Mouse (Mus musculus): ENCODE measurements around the gene Cntnap4. TPM values are rescaled to one million over a fixed set of nuclear protein-coding genes. Genes with fewer than 3 reads are reported as not detected.
"Not testable (repeated sequence)": the region's sequence is repeated elsewhere in the genome, so short reads cannot be mapped to it uniquely, and the experiment has no call there.

Cntnap4 gene
- polyA plus RNA-seq, 1 experiment from 2014 or later, result 0.69 TPM

DNA sequence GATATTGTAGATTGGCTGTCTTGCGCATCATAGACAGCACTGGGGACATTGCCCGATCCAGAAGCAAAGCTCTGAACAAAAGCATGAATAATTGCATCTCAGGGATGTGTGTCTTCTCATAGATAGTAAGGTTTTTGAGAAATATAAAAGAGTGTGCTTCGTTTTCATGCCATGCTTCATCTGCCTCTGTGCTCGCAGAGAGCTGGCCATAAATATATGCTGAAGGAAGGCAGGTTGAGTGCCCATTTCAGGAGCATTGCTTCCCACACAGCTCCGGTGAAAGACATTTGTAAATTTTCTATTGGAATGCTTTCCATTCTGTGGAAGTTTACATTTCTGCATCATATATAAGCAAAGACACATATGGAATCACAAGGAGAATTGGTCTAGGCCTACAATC, 177.5 kb downstream of the Cntnap4 start:
- Histone ChIP-seq H3K4me1 (replicated peaks) (no peaks in the 10 kb centered on the region), H3K27ac (no peak overlapping the region), H3K36me3 (no peaks in the 10 kb centered on the region), H3K9me3 (no peaks in the 10 kb centered on the region), H3K27me3 (ENCODE audit: insufficient read depth, poor library complexity, severe bottlenecking) (no peaks in the 10 kb centered on the region), H3K4me3 (no peak overlapping the region)
- no peak for DNase-seq (ENCODE audit: low spot score)
- WGBS, result 88% methylated on average over 5 of the region's 5 CpGs

- no peak for DNase-seq (ENCODE audit: low spot score)
- no peaks in the 10 kb centered on the region for H3K27me3 ChIP-seq (ENCODE audit: insufficient read depth, poor library complexity, severe bottlenecking)
- no peaks in the 10 kb centered on the region for H3K4me1 ChIP-seq (replicated peaks)
- no peak overlapping the region for H3K27ac ChIP-seq
- no peak overlapping the region for H3K4me3 ChIP-seq
- no peaks in the 10 kb centered on the region for H3K36me3 ChIP-seq
- no peaks in the 10 kb centered on the region for H3K9me3 ChIP-seq
- WGBS, result 92% methylated on average over 4 of the region's 4 CpGs
These were observed 185.3 kb downstream of the Cntnap4 start for GRCm38 (mm10) chr8:112755171-112755570.

DNA sequence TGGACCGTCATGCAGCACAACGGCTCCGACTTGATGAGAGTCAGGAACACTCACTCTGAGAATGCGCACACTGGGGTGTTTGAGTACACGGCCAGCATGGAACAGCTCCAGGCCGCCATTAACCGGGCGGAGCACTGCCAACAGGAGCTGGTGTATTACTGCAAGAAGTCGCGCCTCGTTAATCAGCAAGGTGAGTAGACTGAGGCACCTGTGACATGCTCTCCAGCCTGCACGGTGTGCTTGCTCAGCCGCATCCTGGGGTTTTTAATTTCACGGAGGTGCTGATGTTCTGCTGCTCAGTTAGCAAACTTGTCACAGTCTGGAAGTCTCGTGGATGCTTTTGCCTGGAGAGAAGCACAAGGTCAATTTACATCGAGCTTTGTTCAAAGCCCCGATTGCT, 233.2 kb downstream of the Cntnap4 start:
- H3K27ac ChIP-seq, result no peak overlapping the region
- H3K4me3 ChIP-seq, result no peak overlapping the region
- H3K9me3 ChIP-seq, result no peaks in the 10 kb centered on the region
- no peaks in the 10 kb centered on the region for H3K4me1 ChIP-seq (replicated peaks)
- no peak for DNase-seq (ENCODE audit: low spot score)
- no peaks in the 10 kb centered on the region for H3K36me3 ChIP-seq
- WGBS, result 93% methylated on average over 17 of the region's 17 CpGs
- no peaks in the 10 kb centered on the region for H3K27me3 ChIP-seq (ENCODE audit: insufficient read depth, poor library complexity, severe bottlenecking)

GRCm38 (mm10) chr8:112809382-112809781, 239.5 kb downstream of the Cntnap4 start:
- 71% methylated on average over 6 of the region's 6 CpGs for WGBS
- DNase-seq (ENCODE audit: low spot score), result no peak
- H3K27ac ChIP-seq, result no peak overlapping the region

DNA sequence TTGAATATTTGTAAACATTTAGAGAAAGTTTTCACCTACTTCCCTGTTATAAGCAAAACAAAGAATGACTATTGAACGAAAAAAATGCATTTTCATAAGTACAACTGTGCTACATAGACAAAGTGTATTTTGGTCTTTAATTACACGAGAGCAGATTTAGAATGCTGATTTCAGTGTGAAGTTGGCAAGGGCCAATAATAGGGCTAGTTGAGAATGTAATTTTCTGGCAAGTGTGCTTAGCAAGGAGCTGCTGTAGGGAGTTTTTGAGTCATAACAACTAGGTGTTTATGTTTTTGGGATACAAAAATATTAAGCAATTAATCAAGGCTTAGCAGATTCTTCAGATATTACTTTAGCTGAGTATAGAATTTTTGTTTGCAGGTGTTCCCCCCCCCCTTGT, 271.2 kb downstream of the Cntnap4 start:
- 78% methylated on average over 2 of the region's 2 CpGs for WGBS
- no peaks in the 10 kb centered on the region for H3K36me3 ChIP-seq
- no peak for DNase-seq (ENCODE audit: low spot score)
- no peaks in the 10 kb centered on the region for H3K27me3 ChIP-seq (ENCODE audit: insufficient read depth, poor library complexity, severe bottlenecking)
- H3K4me3 ChIP-seq, result no peak overlapping the region
- H3K27ac ChIP-seq, result no peak overlapping the region
- no peaks in the 10 kb centered on the region for H3K9me3 ChIP-seq
- no peaks in the 10 kb centered on the region for H3K4me1 ChIP-seq (replicated peaks)

More at GRCm38 (mm10) chr8:112809382-112809781, 239.5 kb downstream of the Cntnap4 start:
- no peaks in the 10 kb centered on the region for H3K36me3 ChIP-seq
- H3K27me3 ChIP-seq (ENCODE audit: insufficient read depth, poor library complexity, severe bottlenecking), result no peaks in the 10 kb centered on the region
- H3K9me3 ChIP-seq, result no peaks in the 10 kb centered on the region
- no peaks in the 10 kb centered on the region for H3K4me1 ChIP-seq (replicated peaks)
- no peak overlapping the region for H3K4me3 ChIP-seq

- not testable (repeated sequence) for H3K27ac ChIP-seq; DNase-seq (ENCODE audit: low spot score); H3K27me3 ChIP-seq (ENCODE audit: insufficient read depth, poor library complexity, severe bottlenecking); H3K4me1 ChIP-seq (replicated peaks); H3K9me3 ChIP-seq; H3K4me3 ChIP-seq; H3K36me3 ChIP-seq
- 94% methylated on average over 1 of the region's 1 CpGs for WGBS
These were observed 279.7 kb downstream of the Cntnap4 start for GRCm38 (mm10) chr8:112849541-112849940.

GRCm38 (mm10) chr8:112906458-112907112, 336.7 kb downstream of the Cntnap4 start:
- H3K9me3 ChIP-seq, result no peaks in the 10 kb centered on the region
- H3K27ac ChIP-seq, result no peak overlapping the region
- H3K36me3 ChIP-seq, result no peaks in the 10 kb centered on the region
- 62% methylated on average over 8 of the region's 8 CpGs for WGBS
- peaks cover 10% of the 10 kb centered on the region; the same call in 1 of the 2 replicates for H3K4me1 ChIP-seq (replicated peaks)
- peak; percentile 12 for DNase-seq (ENCODE audit: low spot score)
- no peak overlapping the region for H3K4me3 ChIP-seq
- no peaks in the 10 kb centered on the region for H3K27me3 ChIP-seq (ENCODE audit: insufficient read depth, poor library complexity, severe bottlenecking)

GRCm38 (mm10) chr8:112909527-112909926, 339.7 kb downstream of the Cntnap4 start:
- Histone ChIP-seq H3K9me3 (no peaks in the 10 kb centered on the region), H3K27me3 (ENCODE audit: insufficient read depth, poor library complexity, severe bottlenecking) (no peaks in the 10 kb centered on the region), H3K4me3 (no peak overlapping the region), H3K36me3 (no peaks in the 10 kb centered on the region), H3K4me1 (replicated peaks) (peaks cover 10% of the 10 kb centered on the region; the same call in 1 of the 2 replicates), H3K27ac (no peak overlapping the region)
- WGBS, result 65% methylated on average over 5 of the region's 5 CpGs
- DNase-seq (ENCODE audit: low spot score), result peak; percentile 42

- Histone ChIP-seq H3K27me3 (ENCODE audit: insufficient read depth, poor library complexity, severe bottlenecking) (no peaks in the 10 kb centered on the region), H3K36me3 (no peaks in the 10 kb centered on the region), H3K4me1 (replicated peaks) (peaks cover 9% of the 10 kb centered on the region; the same call in 1 of the 2 replicates), H3K4me3 (no peak overlapping the region), H3K27ac (no peak overlapping the region), H3K9me3 (no peaks in the 10 kb centered on the region)
- DNase-seq (ENCODE audit: low spot score), result no peak
These were observed 341.6 kb downstream of the Cntnap4 start for GRCm38 (mm10) chr8:112911422-112911821.

DNA sequence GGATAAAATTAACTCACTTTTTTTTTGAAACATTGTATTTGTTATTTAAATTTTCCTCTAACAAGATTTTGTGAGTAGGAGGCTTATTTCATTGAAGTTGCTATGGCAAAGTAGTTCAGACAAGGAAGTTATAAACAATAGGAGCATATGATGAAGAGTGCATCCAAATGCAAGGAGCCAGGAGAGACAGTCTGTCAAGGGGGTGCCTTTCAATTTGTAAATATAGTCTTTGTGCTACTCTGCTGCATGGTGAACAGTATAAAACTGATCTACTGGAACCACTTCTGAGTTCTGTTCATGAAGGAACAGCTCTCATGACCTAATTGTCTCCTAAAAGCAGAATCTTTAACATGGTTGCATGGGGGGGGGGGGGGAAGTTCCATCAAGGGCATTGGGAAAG, 352.3 kb downstream of the Cntnap4 start:
- Histone ChIP-seq H3K27me3 (ENCODE audit: insufficient read depth, poor library complexity, severe bottlenecking) (no peaks in the 10 kb centered on the region), H3K4me1 (replicated peaks) (no peaks in the 10 kb centered on the region), H3K27ac (no peak overlapping the region), H3K9me3 (no peaks in the 10 kb centered on the region), H3K4me3 (no peak overlapping the region), H3K36me3 (no peaks in the 10 kb centered on the region)
- no peak for DNase-seq (ENCODE audit: low spot score)

- no peaks in the 10 kb centered on the region for H3K36me3 ChIP-seq
- no peaks in the 10 kb centered on the region for H3K27me3 ChIP-seq (ENCODE audit: insufficient read depth, poor library complexity, severe bottlenecking)
- H3K4me3 ChIP-seq, result no peak overlapping the region
- no peaks in the 10 kb centered on the region for H3K9me3 ChIP-seq
- no peak overlapping the region for H3K27ac ChIP-seq
- no peak for DNase-seq (ENCODE audit: low spot score)
- 92% methylated on average over 5 of the region's 5 CpGs for WGBS
- no peaks in the 10 kb centered on the region for H3K4me1 ChIP-seq (replicated peaks)
These were observed 352.9 kb downstream of the Cntnap4 start for GRCm38 (mm10) chr8:112922789-112923188.

All from hindbrain, embryonic 10.5 days (tissue).